Mouse (Mus musculus) embryonic facial prominence, embryonic 10.5 days (tissue): ENCODE results near the gene Hhat. TPM values are rescaled to one million over a fixed set of nuclear protein-coding genes. Genes with fewer than 3 reads are reported as not detected.

Experiments used
- DNase-seq: peaks from one replicate; pipeline ENCODE4 v3.0.0-alpha.2; 2017; ENCODE audit warnings: low spot score
- H3K27ac ChIP-seq: fragments of 300-500 bp; sonication (generic); replicated peaks from 2 replicates; pipeline ENCODE4 v1.5.1; 2016; ENCODE audit warnings: mild to moderate bottlenecking
- H3K27me3 ChIP-seq: fragments of 300-500 bp; sonication (generic); replicated peaks from 2 replicates; pipeline ENCODE4 v1.6.1; 2016; ENCODE audit warnings: low read depth, mild to moderate bottlenecking; ENCODE audit not compliant: poor library complexity, severe bottlenecking
- H3K36me3 ChIP-seq: fragments of 300-500 bp; sonication (generic); replicated peaks from 2 replicates; pipeline ENCODE4 v1.6.1; 2016; ENCODE audit warnings: mild to moderate bottlenecking, moderate library complexity
- H3K4me1 ChIP-seq: fragments of 300-500 bp; sonication (generic); 2 replicates; pipeline ENCODE4 v1.6.1; 2016
- H3K4me3 ChIP-seq: fragments of 300-500 bp; sonication (generic); 2 replicates; pipeline ENCODE4 v1.5.1; 2016; ENCODE audit warnings: mild to moderate bottlenecking, moderate library complexity
- H3K9me3 ChIP-seq: fragments of 300-500 bp; sonication (generic); 2 replicates; pipeline ENCODE4 v1.6.1; 2016; ENCODE audit warnings: mild to moderate bottlenecking
- WGBS: fragments of 180-500 bp; shearing (Covaris S2); methylation state at CpG from one replicate; pipeline ENCODE4 v1.1.7; 2016; 5-methylcytosine and 5-hydroxymethylcytosine counted together
- polyA plus RNA-seq: library from polyadenylated mRNA; unstranded; fragments of >200 nt; fragmentation: Nextera tagmentation; extraction: Ambion mirVana; gene quantifications from 2 replicates; pipeline ENCODE4 v1.2.1, GENCODE M21; 2016

Hhat gene
- polyA plus RNA-seq, result 9.3 and 9.9 TPM in 2 replicates

DNA sequence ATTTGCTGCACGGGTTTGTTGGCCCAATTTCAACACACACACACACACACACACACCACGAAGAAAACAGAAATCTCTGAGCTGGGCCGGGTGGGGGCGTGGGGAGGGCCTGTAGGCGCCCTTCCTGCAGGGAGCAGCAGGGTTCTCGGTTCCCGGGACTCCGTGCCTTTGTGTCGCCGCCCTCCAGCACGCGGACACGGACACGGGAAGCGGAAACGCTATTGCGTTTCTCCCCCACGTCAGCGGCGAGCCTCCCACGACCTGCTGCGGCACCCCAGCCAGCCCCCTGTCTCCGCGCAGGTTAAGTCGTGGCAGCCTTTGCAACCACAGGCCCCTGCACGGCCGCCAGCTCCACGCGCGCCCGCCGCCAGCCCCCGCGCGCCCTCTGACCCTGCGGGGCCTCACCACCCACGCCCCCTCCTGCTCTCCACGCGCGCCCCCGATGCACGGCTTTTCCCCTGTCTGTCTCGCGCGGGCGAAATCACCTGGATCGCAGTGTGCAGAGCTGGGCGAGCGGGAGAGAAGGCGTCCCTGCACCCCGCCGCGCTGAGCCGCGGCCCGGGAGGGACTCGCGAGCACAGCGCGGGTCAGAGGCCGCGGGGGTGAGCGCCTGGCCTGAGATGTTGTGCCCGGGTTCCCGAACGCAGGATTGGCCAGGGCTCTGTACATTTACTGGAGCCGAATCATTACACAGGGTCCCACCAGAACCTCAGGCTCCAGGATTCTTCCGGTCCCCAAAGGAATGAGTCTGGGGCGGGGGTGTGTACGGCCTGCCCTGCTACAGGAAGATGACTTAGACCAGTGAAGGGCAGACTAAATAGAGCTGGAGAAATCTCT is at the start of gene Hhat:
Hhat (minus strand) TSS at position 729 of the 837 bp plus-strand sequence.
- WGBS, result 1% methylated on average over 70 of the region's 70 CpGs
- Histone ChIP-seq H3K27me3 (no peaks in the 10 kb centered on the region; the same call in 1 of the 2 replicates), H3K36me3 (no peaks in the 10 kb centered on the region), H3K27ac (peak within 1 kb of the TSS; percentile 99), H3K4me1 (peaks cover 26% of the 10 kb centered on the region), H3K9me3 (no peaks in the 10 kb centered on the region), H3K4me3 (peak within 1 kb of the TSS; percentile 85)
- DNase-seq, result peak; percentile 73

DNA sequence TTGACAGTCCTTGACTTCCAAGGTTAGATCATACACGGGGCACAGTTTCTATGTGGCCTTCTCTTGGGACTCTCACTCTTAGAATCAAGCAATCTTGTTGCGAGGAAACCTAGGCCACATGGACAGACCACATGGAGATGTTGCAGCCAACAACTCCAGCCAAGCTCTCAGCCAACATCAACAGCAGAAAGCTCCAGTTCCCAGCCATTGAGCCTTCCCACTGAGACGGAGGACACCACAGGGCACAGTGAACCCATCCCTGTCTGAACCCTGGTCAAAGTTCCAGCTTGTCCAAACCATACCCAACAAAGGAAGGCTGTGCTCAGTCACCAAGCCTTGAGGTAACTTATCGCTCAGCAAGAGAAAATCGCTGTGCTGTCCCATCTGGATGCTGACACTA is 47.3 kb upstream of the Hhat start:
- peaks cover 9% of the 10 kb centered on the region; the same call in 1 of the 2 replicates for H3K27me3 ChIP-seq
- 90% methylated on average over 5 of the region's 5 CpGs for WGBS
- H3K36me3 ChIP-seq, result no peaks in the 10 kb centered on the region
- no peak overlapping the region for H3K4me3 ChIP-seq
- H3K27ac ChIP-seq, result no peak overlapping the region
- H3K9me3 ChIP-seq, result no peaks in the 10 kb centered on the region; the same call in 1 of the 2 replicates
- H3K4me1 ChIP-seq, result peaks cover 46% of the 10 kb centered on the region
- DNase-seq, result no peak

DNA sequence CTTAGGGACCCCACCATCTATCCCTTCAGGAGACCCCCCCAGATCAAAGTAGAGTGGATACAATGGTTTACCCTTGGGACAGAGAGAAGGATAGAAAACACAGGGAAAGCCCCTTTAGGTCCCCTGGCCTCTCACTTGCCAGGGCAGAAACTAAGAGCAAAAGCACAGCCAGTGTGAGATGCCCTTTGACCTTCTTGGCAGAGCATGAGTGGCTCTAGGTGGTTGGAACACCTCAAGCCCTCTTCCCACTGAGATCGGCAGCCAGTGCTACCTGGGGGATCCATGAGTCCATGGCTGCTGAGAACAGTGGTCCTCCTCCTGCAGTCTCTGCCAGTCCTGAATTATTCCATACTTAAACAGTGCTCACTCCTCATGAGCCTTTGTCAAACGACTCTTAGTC is 44.8 kb upstream of the Hhat start:
- WGBS, result 48% methylated on average over 2 of the region's 2 CpGs
- Histone ChIP-seq H3K27me3 (peaks cover 9% of the 10 kb centered on the region; the same call in 1 of the 2 replicates), H3K27ac (peak overlapping the region; percentile 79)

DNA sequence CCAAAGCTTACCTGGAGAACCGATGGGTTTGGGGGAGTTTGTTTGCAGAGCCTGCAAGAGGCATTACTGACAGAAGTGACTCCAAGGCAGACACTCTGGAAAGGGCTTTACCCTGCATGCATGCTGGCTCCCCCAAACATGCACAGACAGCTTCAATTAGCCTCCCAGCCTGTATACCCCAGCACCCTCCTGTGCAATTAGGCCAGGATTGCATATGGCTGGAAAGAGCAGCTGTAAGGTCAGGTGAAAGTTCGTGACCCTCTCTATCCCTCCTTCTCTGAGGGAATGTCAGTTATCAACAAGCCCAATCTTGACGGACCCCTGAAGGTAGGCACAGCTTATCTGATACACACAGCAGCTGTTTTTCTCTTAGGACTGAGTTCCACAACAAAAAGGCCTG is 43.7 kb upstream of the Hhat start:
- Histone ChIP-seq H3K27ac (peak overlapping the region; percentile 79), H3K4me3 (no peak overlapping the region), H3K4me1 (peaks cover 41% of the 10 kb centered on the region), H3K27me3 (peaks cover 9% of the 10 kb centered on the region; the same call in 1 of the 2 replicates), H3K36me3 (no peaks in the 10 kb centered on the region), H3K9me3 (no peaks in the 10 kb centered on the region)
- peak; percentile 56 for DNase-seq
- 8% methylated on average over 3 of the region's 3 CpGs for WGBS

More for the DNA sequence above, 44.8 kb upstream of the Hhat start:
- no peaks in the 10 kb centered on the region for H3K9me3 ChIP-seq
- H3K36me3 ChIP-seq, result no peaks in the 10 kb centered on the region
- no peak overlapping the region for H3K4me3 ChIP-seq
- peak; percentile 9 for DNase-seq
- peaks cover 40% of the 10 kb centered on the region for H3K4me1 ChIP-seq

DNA sequence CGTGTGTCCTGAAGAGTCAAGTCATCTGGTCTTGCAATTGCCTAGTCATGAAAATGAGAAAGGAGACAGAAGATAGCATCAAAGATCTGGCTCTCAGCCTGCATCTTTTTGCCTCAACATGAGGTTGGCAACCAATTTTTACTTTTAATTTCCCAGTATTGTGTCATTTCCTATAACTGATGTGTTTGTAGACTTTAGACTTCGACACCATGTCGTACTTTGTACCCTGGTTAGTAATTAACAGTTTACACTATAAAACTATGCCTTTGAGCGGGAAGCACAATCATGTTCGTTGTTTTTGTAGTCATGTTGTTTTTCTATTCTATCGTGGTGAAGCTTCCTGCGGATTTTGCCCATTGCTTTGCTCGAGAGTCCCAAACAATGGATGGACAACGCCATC is 41.7 kb upstream of the Hhat start:
- 95% methylated on average over 9 of the region's 9 CpGs for WGBS
- no peak for DNase-seq
- Histone ChIP-seq H3K36me3 (no peaks in the 10 kb centered on the region), H3K27me3 (no peaks in the 10 kb centered on the region), H3K4me3 (no peak overlapping the region), H3K4me1 (peaks cover 57% of the 10 kb centered on the region), H3K9me3 (no peaks in the 10 kb centered on the region), H3K27ac (no peak overlapping the region)

DNA sequence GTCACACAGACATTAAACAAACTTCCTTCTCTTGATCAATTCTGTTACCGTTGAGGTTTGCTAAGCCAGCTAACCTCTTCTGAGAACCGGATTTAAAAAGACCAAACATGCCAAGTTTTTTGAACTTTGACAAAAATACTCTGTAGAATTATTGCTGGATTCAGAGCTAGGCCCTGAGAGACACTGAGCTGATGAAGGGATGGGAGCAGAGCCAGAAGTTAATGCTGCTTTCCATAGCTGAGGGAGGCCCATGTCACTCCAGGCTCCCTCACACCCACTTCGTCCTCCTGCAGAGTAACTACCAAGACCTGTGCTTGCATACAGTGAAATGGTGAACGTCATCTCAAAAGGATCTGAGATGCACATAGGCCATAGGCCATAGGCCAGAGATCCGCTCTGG is 41.3 kb upstream of the Hhat start:
- WGBS, result 92% methylated on average over 5 of the region's 5 CpGs
- H3K36me3 ChIP-seq, result no peaks in the 10 kb centered on the region
- no peak for DNase-seq
- H3K9me3 ChIP-seq, result no peaks in the 10 kb centered on the region
- no peak overlapping the region for H3K4me3 ChIP-seq
- no peaks in the 10 kb centered on the region for H3K27me3 ChIP-seq
- no peak overlapping the region for H3K27ac ChIP-seq
- H3K4me1 ChIP-seq, result peaks cover 59% of the 10 kb centered on the region

DNA sequence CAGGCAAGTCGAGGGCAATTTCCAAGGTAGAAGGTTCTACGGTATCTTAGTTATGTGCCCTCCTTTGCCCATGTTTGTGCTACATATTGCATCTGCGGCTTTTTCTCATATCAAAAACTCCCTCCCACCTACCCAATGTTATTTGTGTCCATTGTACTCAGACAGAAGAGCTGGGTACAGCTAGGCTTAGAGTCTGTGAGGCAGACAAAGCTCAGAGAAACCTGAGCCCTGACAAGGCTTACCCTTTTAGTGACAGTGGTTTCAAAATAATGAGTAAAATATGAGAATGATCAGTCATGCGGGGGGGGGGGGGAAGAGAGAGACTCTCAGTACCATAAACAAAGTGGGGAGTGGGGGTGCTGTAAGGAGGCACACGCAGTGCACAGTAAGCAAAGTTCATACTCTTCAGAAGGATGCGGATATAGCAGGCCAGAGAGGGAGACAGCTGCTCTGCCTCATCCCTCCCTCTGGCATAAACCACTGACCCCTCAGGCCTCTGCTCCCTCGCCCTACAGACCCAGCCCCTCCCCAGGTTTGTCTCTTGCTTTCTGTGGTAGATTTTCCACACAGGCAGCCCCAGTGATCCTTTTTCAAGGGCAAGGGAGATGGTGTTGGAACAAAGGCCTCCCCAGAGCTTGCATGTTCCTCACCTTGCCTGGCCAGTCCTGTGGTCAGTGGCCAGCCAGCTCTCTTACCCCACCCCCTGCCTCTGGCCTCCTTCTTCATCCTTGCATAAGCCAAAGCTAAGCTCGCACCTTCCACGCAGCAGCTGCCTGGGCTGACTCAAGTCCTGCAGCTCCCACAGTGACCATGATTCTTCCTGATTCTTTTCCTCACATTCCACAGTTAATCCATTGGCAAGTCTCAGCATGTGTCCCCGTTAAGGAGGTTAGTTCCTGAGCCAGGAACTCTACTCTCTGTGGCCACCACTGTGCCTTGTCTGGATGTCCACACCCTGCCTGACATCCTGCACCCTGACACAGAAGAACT is 35.4 kb upstream of the Hhat start:
- peaks cover 55% of the 10 kb centered on the region for H3K4me1 ChIP-seq
- H3K4me3 ChIP-seq, result no peak overlapping the region
- peak; percentile 30 for DNase-seq
- H3K27me3 ChIP-seq, result no peaks in the 10 kb centered on the region
- H3K27ac ChIP-seq, result peak overlapping the region; percentile 86
- no peaks in the 10 kb centered on the region for H3K9me3 ChIP-seq
- WGBS, result 45% methylated on average over 10 of the region's 10 CpGs
- no peaks in the 10 kb centered on the region for H3K36me3 ChIP-seq

DNA sequence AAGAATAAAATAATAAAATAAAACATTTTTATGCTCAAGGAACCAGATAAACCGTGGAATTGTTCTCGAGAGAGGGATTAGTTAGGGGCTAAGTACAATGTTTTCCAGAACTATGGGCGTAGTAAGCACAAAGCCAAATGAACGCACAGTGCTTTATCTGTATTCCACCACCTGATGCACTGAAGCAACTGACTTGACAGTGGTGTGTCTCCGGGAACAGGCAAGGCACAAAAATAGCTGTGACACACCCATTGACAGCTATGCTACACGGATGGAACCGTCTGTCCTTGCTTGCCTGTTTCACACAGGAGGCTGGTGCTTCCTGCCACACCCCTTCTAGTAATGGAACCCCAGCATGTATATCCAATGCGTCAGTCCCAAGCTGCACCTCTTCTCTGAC is 29.3 kb upstream of the Hhat start:
- Histone ChIP-seq H3K4me1 (peaks cover 62% of the 10 kb centered on the region), H3K9me3 (no peaks in the 10 kb centered on the region), H3K27ac (peak overlapping the region; percentile 55; the same call in 1 of the 2 replicates), H3K36me3 (no peaks in the 10 kb centered on the region), H3K4me3 (no peak overlapping the region), H3K27me3 (no peaks in the 10 kb centered on the region; the same call in 1 of the 2 replicates)
- DNase-seq, result no peak
- 77% methylated on average over 8 of the region's 8 CpGs for WGBS

DNA sequence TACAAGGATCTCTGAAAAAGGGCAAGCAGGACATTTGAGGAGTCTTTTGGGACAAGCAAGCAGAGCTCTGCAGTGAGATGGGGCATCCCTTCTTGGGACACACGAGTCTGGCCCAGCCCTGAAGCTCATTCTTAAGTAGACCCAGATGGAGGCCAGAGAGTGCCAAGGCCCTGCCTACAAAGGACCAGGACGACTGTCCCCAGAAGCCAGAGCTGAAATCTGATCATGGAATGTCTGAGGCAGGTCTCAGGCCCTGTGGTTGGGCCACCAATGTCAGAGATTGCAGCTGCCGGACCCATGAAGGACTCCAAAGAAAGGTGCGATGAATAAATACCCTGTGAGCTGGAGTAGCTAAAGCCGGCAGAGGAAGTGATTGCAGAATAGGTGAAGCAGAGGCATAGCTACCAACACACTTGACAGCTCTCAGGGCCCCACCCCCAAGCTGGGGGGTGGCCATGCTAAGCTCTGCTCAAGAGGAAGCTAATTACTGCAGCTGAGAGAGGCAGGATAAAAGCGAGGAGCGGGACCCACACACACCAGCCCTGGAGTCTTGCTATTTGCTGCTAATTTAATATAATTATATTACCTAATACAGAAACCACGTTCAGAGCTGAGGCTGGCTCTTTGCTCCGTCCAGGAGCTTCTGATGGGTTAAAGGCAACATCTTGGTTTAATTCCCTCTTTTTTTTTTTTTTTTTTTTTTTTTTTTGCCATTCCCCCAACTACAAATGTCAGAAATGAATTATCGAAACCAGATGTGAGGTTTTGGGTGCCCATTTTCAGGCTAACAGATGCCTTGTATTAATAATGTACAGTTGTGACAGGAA is 28.4 kb upstream of the Hhat start:
- peak overlapping the region; percentile 87 for H3K27ac ChIP-seq
- 13% methylated on average over 10 of the region's 10 CpGs for WGBS
- DNase-seq, result peak; percentile 83
- no peaks in the 10 kb centered on the region for H3K36me3 ChIP-seq
- H3K27me3 ChIP-seq, result no peaks in the 10 kb centered on the region; the same call in 1 of the 2 replicates
- peaks cover 62% of the 10 kb centered on the region for H3K4me1 ChIP-seq
- H3K9me3 ChIP-seq, result 0 out of 2 replicates have a peak, but pooled peaks cover 5% of the 10 kb centered on the region
- H3K4me3 ChIP-seq, result peak overlapping the region; percentile 23; the same call in 1 of the 2 replicates

DNA sequence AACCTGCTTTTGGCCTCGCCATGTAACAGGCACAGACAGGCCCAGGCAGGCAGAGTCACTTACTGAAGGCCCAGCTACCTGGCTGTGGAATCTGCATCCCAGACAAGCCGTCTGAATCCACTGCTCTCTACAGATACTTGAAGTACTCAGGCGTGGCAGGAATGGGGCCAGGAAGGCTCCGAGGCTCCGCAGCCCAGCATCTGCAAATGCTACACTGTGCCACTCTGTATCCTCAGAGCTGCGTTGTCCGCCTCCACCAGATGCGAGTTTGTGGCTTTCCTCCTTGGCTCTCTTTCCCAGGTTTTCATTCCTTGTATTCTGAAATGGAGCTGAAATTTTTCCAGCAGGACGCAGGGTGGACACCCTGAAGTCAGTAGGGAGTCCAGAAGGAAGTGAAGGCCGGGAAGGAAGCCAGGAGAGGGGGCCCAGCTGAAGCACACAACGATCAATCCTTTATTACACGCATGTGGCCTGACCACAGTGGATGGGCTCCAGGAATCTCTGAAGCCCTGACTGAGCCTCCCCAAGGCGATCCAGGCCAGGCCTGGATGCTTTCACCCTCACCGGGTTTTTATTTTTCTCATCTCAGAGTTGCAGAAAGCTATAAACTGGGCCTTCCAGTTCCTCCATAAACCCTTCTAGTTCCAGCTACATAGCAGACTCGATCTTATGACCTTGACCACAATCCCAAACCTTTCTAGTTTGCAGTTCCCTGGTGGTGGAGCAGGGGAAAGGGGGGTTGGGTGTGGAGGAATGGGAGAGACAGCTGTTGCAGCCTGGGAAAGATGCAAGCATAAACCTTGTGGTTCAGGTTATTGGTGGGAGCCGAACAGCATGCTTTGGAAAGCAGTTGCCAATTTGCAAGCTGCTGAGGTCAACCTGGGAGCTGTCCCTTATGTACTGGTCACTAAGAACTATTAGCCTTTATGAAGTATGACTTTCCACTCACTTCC is 27.5 kb upstream of the Hhat start:
- H3K9me3 ChIP-seq, result 0 out of 2 replicates have a peak, but pooled peaks cover 5% of the 10 kb centered on the region
- no peaks in the 10 kb centered on the region; the same call in 1 of the 2 replicates for H3K27me3 ChIP-seq
- WGBS, result 64% methylated on average over 16 of the region's 16 CpGs
- DNase-seq, result peak; percentile 55
- peaks cover 69% of the 10 kb centered on the region for H3K4me1 ChIP-seq
- H3K4me3 ChIP-seq, result no peak overlapping the region
- H3K27ac ChIP-seq, result peak overlapping the region; percentile 87
- H3K36me3 ChIP-seq, result no peaks in the 10 kb centered on the region

DNA sequence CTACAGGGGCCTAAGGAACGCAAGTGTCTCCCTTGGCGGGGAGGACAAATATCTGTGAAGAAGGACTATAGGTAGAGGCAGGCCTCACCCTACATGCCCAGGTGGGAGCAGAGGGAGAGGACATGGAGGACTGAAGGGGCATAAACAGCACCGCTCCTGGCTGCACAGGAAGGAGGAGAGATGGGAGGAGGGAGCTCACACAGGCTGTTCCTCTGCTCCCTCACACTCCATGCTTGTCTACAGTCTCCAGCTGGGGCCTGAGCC is 25.9 kb upstream of the Hhat start:
- Histone ChIP-seq H3K9me3 (0 out of 2 replicates have a peak, but pooled peaks cover 5% of the 10 kb centered on the region), H3K4me3 (peak overlapping the region; percentile 25), H3K27me3 (no peaks in the 10 kb centered on the region; the same call in 1 of the 2 replicates), H3K4me1 (peaks cover 85% of the 10 kb centered on the region), H3K36me3 (no peaks in the 10 kb centered on the region), H3K27ac (peak overlapping the region; percentile 87)
- WGBS, result 18% methylated on average over 3 of the region's 3 CpGs
- DNase-seq, result no peak
